Mouse (Mus musculus): ENCODE results near the gene Crtc1.

- no peak for TF ChIP-seq CTCF (conservative IDR thresholded peaks at IDR 0.05; ENCODE audit: insufficient read depth, insufficient read length, low read depth, low read length)
- TF ChIP-seq POLR2A (IDR thresholded peaks at IDR 0.05; ENCODE audit: low read depth, low read length) = no peak
Measured at GRCm38 (mm10) chr8:70347860-70348420, 91.4 kb downstream of the Crtc1 start.

Measured in kidney, adult 2 months (tissue).